Mouse (Mus musculus): ENCODE measurements around the gene Pctp.

GRCm38 (mm10) chr11:89984436-89984835 lies 18.3 kb downstream of the Pctp start:
- TF ChIP-seq POLR2A (IDR thresholded peaks at IDR 0.05; ENCODE audit: borderline replicate concordance, control insufficient read depth, low read depth, low read length) (no peak), CTCF (IDR thresholded peaks at IDR 0.05; ENCODE audit: control insufficient read depth, insufficient read depth, low read length) (no peak)
